Mouse (Mus musculus) central nervous system, embryonic 11.5 days (tissue): ENCODE measurements around the gene Tbc1d16. TPM values are rescaled to one million over a fixed set of nuclear protein-coding genes. Genes with fewer than 3 reads are reported as not detected.

Experiments
- polyA plus RNA-seq: library from polyadenylated mRNA; depleted of rRNA; stranded (reverse); fragments of >200 nt; gene quantifications from 2 replicates; pipeline ENCODE4 v1.2.3, GENCODE M21; 2012; rRNA removed

The Tbc1d16 gene
- polyA plus RNA-seq, result 36.8 and 38.2 TPM in 2 replicates

GRCm38 (mm10) chr11:119228091-119228781 is at the start of gene Tbc1d16, which contains the start of gene Ccdc40:
Tbc1d16 (minus strand) TSS chr11:119228499.
Ccdc40 (plus strand) TSS chr11:119228572.

GRCm38 (mm10) chr11:119267768-119268556 is 39.7 kb upstream of the Tbc1d16 start, which contains the start of gene Gaa:
Gaa (plus strand) TSS chr11:119267887.

Other genes starting within 250 kb of the Tbc1d16 start
- 0.07 TPM in 1 of 2 replicates, not detected in the other for gene Enpp7, start 240.3 kb downstream of the Tbc1d16 start, polyA plus RNA-seq
- gene Cbx2, start 205.5 kb downstream of the Tbc1d16 start, polyA plus RNA-seq, result 55.0 and 68.5 TPM in 2 replicates
- 6.4 and 7.3 TPM in 2 replicates for gene Cbx8, start 187.5 kb downstream of the Tbc1d16 start, polyA plus RNA-seq
- gene Cbx4, start 142.3 kb downstream of the Tbc1d16 start, polyA plus RNA-seq, result 14.5 and 17.9 TPM in 2 replicates
- 12.2 and 15.1 TPM in 2 replicates for gene Ccdc40, start 73 bp upstream of the Tbc1d16 start, polyA plus RNA-seq
- 26.6 and 38.0 TPM in 2 replicates for gene Gaa, start 39.4 kb upstream of the Tbc1d16 start, polyA plus RNA-seq
- 259 and 260 TPM in 2 replicates for gene Eif4a3, start 71.6 kb upstream of the Tbc1d16 start, polyA plus RNA-seq
- gene Card14, start 79.3 kb upstream of the Tbc1d16 start, polyA plus RNA-seq, result 0.10 and 0.17 TPM in 2 replicates
- gene Sgsh, start 127.0 kb upstream of the Tbc1d16 start, polyA plus RNA-seq, result 4.3 and 5.2 TPM in 2 replicates
- gene Slc26a11, start 127.1 kb upstream of the Tbc1d16 start, polyA plus RNA-seq, result 6.7 and 11.3 TPM in 2 replicates
- gene Rnf213, start 164.6 kb upstream of the Tbc1d16 start, polyA plus RNA-seq, result 2.1 and 5.3 TPM in 2 replicates